In genomic region chr4:33002081-33002480, GRCm38 (mm10) we compare ENCODE assay signal across 22 mouse cellular contexts. TPM values are rescaled to one million over a fixed set of nuclear protein-coding genes. Genes with fewer than 3 reads are reported as not detected.
DNase-seq lines count a peak whose midpoint lies in the region; ATAC-seq and TF ChIP-seq lines count a peak whose summit lies in the region.
"Had no signal": no experiment of that assay in that cellular context is flagged by ENCODE, and none has a peak within 500 bp of the region (broad histone marks: within the 10 kb centered on the region; RNA-seq: fewer than 3 reads in every experiment).

No protein-coding gene starts in this region.

- H3K36me3 ChIP-seq in midbrain, embryonic 11.5 days (ENCODE audit: control insufficient read depth, insufficient read depth, low read length), result 0 out of 2 replicates have a peak, but pooled peaks cover 4% of the 10 kb centered on the region
- H3K36me3 ChIP-seq in midbrain, embryonic 13.5 days, result peaks cover 46% of the 10 kb centered on the region
- no peaks in the 10 kb centered on the region for H3K36me3 ChIP-seq in intestine, embryonic 15.5 days
- H3K36me3 ChIP-seq in intestine, embryonic 16.5 days (ENCODE audit: control insufficient read depth, insufficient read depth, low read length), result no peaks in the 10 kb centered on the region
- no peaks in the 10 kb centered on the region for H3K36me3 ChIP-seq in intestine, postnatal 0 days (ENCODE audit: control insufficient read depth, insufficient read depth)
- no peaks in the 10 kb centered on the region for H3K36me3 ChIP-seq in stomach, postnatal 0 days (ENCODE audit: control insufficient read depth, insufficient read depth, low read length)
- peaks cover 6% of the 10 kb centered on the region; the same call in 1 of the 2 replicates for H3K36me3 ChIP-seq in limb, embryonic 10.5 days
- H3K36me3 ChIP-seq: G1E had no signal

- H3K4me1 ChIP-seq in midbrain, embryonic 11.5 days (ENCODE audit: control insufficient read depth, insufficient read depth, low read length), result no peaks in the 10 kb centered on the region
- H3K4me1 ChIP-seq in midbrain, embryonic 13.5 days (replicated peaks), result no peaks in the 10 kb centered on the region
- H3K4me1 ChIP-seq in intestine, embryonic 15.5 days (replicated peaks), result no peaks in the 10 kb centered on the region
- H3K4me1 ChIP-seq in intestine, embryonic 16.5 days (ENCODE audit: control insufficient read depth, insufficient read depth, low read length), result no peaks in the 10 kb centered on the region
- no peaks in the 10 kb centered on the region for H3K4me1 ChIP-seq in intestine, postnatal 0 days (replicated peaks; ENCODE audit: control insufficient read depth, insufficient read depth, low read length)
- no peaks in the 10 kb centered on the region for H3K4me1 ChIP-seq in stomach, postnatal 0 days (replicated peaks; ENCODE audit: control insufficient read depth, insufficient read depth)
- H3K4me1 ChIP-seq in limb, embryonic 10.5 days, result no peaks in the 10 kb centered on the region

- H3K9ac ChIP-seq in midbrain, embryonic 11.5 days (ENCODE audit: low read length), result no peak overlapping the region
- H3K9ac ChIP-seq in midbrain, embryonic 13.5 days (replicated peaks), result no peak overlapping the region
- H3K9ac ChIP-seq in intestine, embryonic 15.5 days, result no peak overlapping the region
- no peak overlapping the region for H3K9ac ChIP-seq in intestine, embryonic 16.5 days (ENCODE audit: low read depth, low read length)
- no peak overlapping the region for H3K9ac ChIP-seq in intestine, postnatal 0 days (ENCODE audit: low read depth, low read length)
- no peak overlapping the region for H3K9ac ChIP-seq in stomach, postnatal 0 days (ENCODE audit: low read length)

- no peak overlapping the region for H3K4me3 ChIP-seq in midbrain, embryonic 11.5 days (ENCODE audit: low read depth, low read length)
- no peak overlapping the region for H3K4me3 ChIP-seq in midbrain, embryonic 13.5 days (replicated peaks)
- H3K4me3 ChIP-seq in intestine, embryonic 15.5 days (replicated peaks), result no peak overlapping the region
- no peak overlapping the region for H3K4me3 ChIP-seq in intestine, embryonic 16.5 days (ENCODE audit: low read length)
- no peak overlapping the region for H3K4me3 ChIP-seq in intestine, postnatal 0 days (ENCODE audit: low read depth, low read length)
- no peak overlapping the region for H3K4me3 ChIP-seq in stomach, postnatal 0 days (ENCODE audit: low read depth, low read length)
- H3K4me3 ChIP-seq in limb, embryonic 10.5 days, result no peak overlapping the region

- no peaks in the 10 kb centered on the region for H3K27me3 ChIP-seq in midbrain, embryonic 11.5 days (ENCODE audit: control insufficient read depth, insufficient read depth, low read length)
- H3K27me3 ChIP-seq in midbrain, embryonic 13.5 days, result no peaks in the 10 kb centered on the region
- H3K27me3 ChIP-seq in intestine, embryonic 15.5 days (replicated peaks), result no peaks in the 10 kb centered on the region
- H3K27me3 ChIP-seq in intestine, embryonic 16.5 days (replicated peaks; ENCODE audit: control insufficient read depth, insufficient read depth, low read length), result no peaks in the 10 kb centered on the region
- no peaks in the 10 kb centered on the region for H3K27me3 ChIP-seq in intestine, postnatal 0 days (replicated peaks; ENCODE audit: control insufficient read depth, insufficient read depth, low read length)
- H3K27me3 ChIP-seq in stomach, postnatal 0 days (ENCODE audit: control insufficient read depth, insufficient read depth, low read length), result no peaks in the 10 kb centered on the region
- H3K27me3 ChIP-seq in limb, embryonic 10.5 days (ENCODE audit: low read depth, poor library complexity, severe bottlenecking), result no peaks in the 10 kb centered on the region
- H3K27me3 ChIP-seq: CH12.LX, Patski had no signal

- no peak for ATAC-seq in midbrain, embryonic 11.5 days (ENCODE audit: low FRiP score)
- no peak for ATAC-seq in midbrain, embryonic 13.5 days
- ATAC-seq in intestine, embryonic 15.5 days, result peak; percentile 65
- peak; percentile 65 for ATAC-seq in intestine, embryonic 16.5 days
- 0 out of 2 replicates have a peak, but pooled peaks have one; percentile 34 for ATAC-seq in intestine, postnatal 0 days
- ATAC-seq in stomach, postnatal 0 days (ENCODE audit: low FRiP score, low TSS enrichment), result no peak
- ATAC-seq: activated CD4-positive, CD25-positive, alpha-beta regulatory T cell, adult 4 months; CD4-positive, CD25-positive, alpha-beta regulatory T cell, adult 4 months; Patski had no signal

- WGBS in midbrain, embryonic 11.5 days, result 86% methylated on average over 3 of the region's 3 CpGs
- 95% methylated on average over 3 of the region's 3 CpGs for WGBS in midbrain, embryonic 13.5 days
- 64% methylated on average over 3 of the region's 3 CpGs for WGBS in intestine, embryonic 15.5 days
- WGBS in intestine, embryonic 16.5 days, result 57% methylated on average over 3 of the region's 3 CpGs
- 38% methylated on average over 3 of the region's 3 CpGs for WGBS in intestine, postnatal 0 days
- WGBS in stomach, postnatal 0 days, result 65% methylated on average over 3 of the region's 3 CpGs
- 89% methylated on average over 3 of the region's 3 CpGs for WGBS in limb, embryonic 10.5 days

- no peak overlapping the region for H3K27ac ChIP-seq in midbrain, embryonic 11.5 days (ENCODE audit: low read depth, low read length)
- H3K27ac ChIP-seq in midbrain, embryonic 13.5 days, result no peak overlapping the region
- H3K27ac ChIP-seq in intestine, embryonic 15.5 days, result no peak overlapping the region
- peak overlapping the region; percentile 45; the same call in 1 of the 2 replicates for H3K27ac ChIP-seq in intestine, embryonic 16.5 days (ENCODE audit: low read length)
- no peak overlapping the region for H3K27ac ChIP-seq in intestine, postnatal 0 days (ENCODE audit: low read depth, low read length)
- no peak overlapping the region for H3K27ac ChIP-seq in stomach, postnatal 0 days (replicated peaks)
- H3K27ac ChIP-seq in limb, embryonic 10.5 days, result no peak overlapping the region

- peak; percentile 74 for DNase-seq in midbrain, embryonic 11.5 days (ENCODE audit: low spot score, missing footprints)
- DNase-seq in stomach, postnatal 0 days (ENCODE audit: low spot score), result no peak
- DNase-seq in yolk sac, embryonic 10.5 days (ENCODE audit: low spot score), result no peak
- no peak for DNase-seq in limb, embryonic 10.5 days (ENCODE audit: low spot score)
- DNase-seq: adrenal gland, adult 2 months; adrenal gland, adult 8-10 months; adrenal gland, postnatal 10 days; adrenal gland, postnatal 14 days; adrenal gland, postnatal 25 days; adrenal gland, postnatal 36 days; B cell, adult 2 months; cerebellum, adult 11 months; cerebellum, adult 11-12 months had no signal

- no peaks in the 10 kb centered on the region for H3K9me3 ChIP-seq in midbrain, embryonic 11.5 days (ENCODE audit: control insufficient read depth, low read length)
- no peaks in the 10 kb centered on the region for H3K9me3 ChIP-seq in midbrain, embryonic 13.5 days
- no peaks in the 10 kb centered on the region for H3K9me3 ChIP-seq in intestine, embryonic 15.5 days
- H3K9me3 ChIP-seq in intestine, embryonic 16.5 days (ENCODE audit: control insufficient read depth, low read length), result no peaks in the 10 kb centered on the region
- H3K9me3 ChIP-seq in intestine, postnatal 0 days (ENCODE audit: control insufficient read depth), result no peaks in the 10 kb centered on the region
- H3K9me3 ChIP-seq in stomach, postnatal 0 days (ENCODE audit: control insufficient read depth, low read length), result no peaks in the 10 kb centered on the region
- no peaks in the 10 kb centered on the region for H3K9me3 ChIP-seq in limb, embryonic 10.5 days (replicated peaks)
- H3K9me3 ChIP-seq: G1E had no signal

- TF ChIP-seq CTCF in intestine, postnatal 0 days (IDR thresholded peaks at IDR 0.05; ENCODE audit: low read depth), result no peak
- TF ChIP-seq CTCF in stomach, postnatal 0 days (IDR thresholded peaks at IDR 0.05; ENCODE audit: low read depth), result no peak

- no peak overlapping the region for H3K4me2 ChIP-seq in midbrain, embryonic 11.5 days
- H3K4me2 ChIP-seq in midbrain, embryonic 13.5 days (replicated peaks), result no peak overlapping the region
- H3K4me2 ChIP-seq in intestine, embryonic 15.5 days (replicated peaks), result no peak overlapping the region
- H3K4me2 ChIP-seq in intestine, embryonic 16.5 days (ENCODE audit: low read depth, low read length), result no peak overlapping the region
- no peak overlapping the region for H3K4me2 ChIP-seq in intestine, postnatal 0 days (replicated peaks; ENCODE audit: low read depth)
- no peak overlapping the region for H3K4me2 ChIP-seq in stomach, postnatal 0 days (replicated peaks; ENCODE audit: low read depth)

- TF ChIP-seq EP300 in stomach, postnatal 0 days (optimal IDR thresholded peaks at IDR 0.05), result no peak

RNA-seq across cellular contexts. Expression of gene Rragd, which starts 19.2 kb away (rescaled TPM):
- 32.9 and 34.9 TPM in 2 replicates for polyA plus RNA-seq in midbrain, embryonic 11.5 days (2014; fragmentation: Nextera tagmentation; extraction: Ambion mirVana)
- 32.2 and 32.3 TPM in 2 replicates for polyA plus RNA-seq in midbrain, embryonic 13.5 days (2015; fragmentation: Nextera tagmentation; extraction: Ambion mirVana)
- 23.4 and 24.3 TPM in 2 replicates for polyA plus RNA-seq in intestine, embryonic 15.5 days (2015; fragmentation: Nextera tagmentation; extraction: Ambion mirVana)
- polyA plus RNA-seq in intestine, embryonic 16.5 days (2015; fragmentation: Nextera tagmentation; extraction: Ambion mirVana), result 28.0 and 30.1 TPM in 2 replicates
- 51.9 and 56.4 TPM in 2 replicates for polyA plus RNA-seq in intestine, postnatal 0 days (2015; fragmentation: Nextera tagmentation; extraction: Ambion mirVana)
- 1.7 and 2.8 TPM in 2 replicates for polyA plus RNA-seq in stomach, postnatal 0 days (2015; fragmentation: Nextera tagmentation; extraction: Ambion mirVana)
- 17.0 and 21.2 TPM in 2 replicates for polyA plus RNA-seq in limb, embryonic 10.5 days (2016; fragmentation: Nextera tagmentation; extraction: Ambion mirVana)

RNA-seq across cellular contexts. Expression of gene Ube2j1, which starts 29.1 kb away (rescaled TPM):
- polyA plus RNA-seq in midbrain, embryonic 11.5 days (2014; fragmentation: Nextera tagmentation; extraction: Ambion mirVana), result 59.6 and 62.8 TPM in 2 replicates
- 49.0 and 51.1 TPM in 2 replicates for polyA plus RNA-seq in midbrain, embryonic 13.5 days (2015; fragmentation: Nextera tagmentation; extraction: Ambion mirVana)
- 41.9 and 46.4 TPM in 2 replicates for polyA plus RNA-seq in intestine, embryonic 15.5 days (2015; fragmentation: Nextera tagmentation; extraction: Ambion mirVana)
- 43.0 and 44.9 TPM in 2 replicates for polyA plus RNA-seq in intestine, embryonic 16.5 days (2015; fragmentation: Nextera tagmentation; extraction: Ambion mirVana)
- polyA plus RNA-seq in intestine, postnatal 0 days (2015; fragmentation: Nextera tagmentation; extraction: Ambion mirVana), result 33.3 and 36.8 TPM in 2 replicates
- polyA plus RNA-seq in stomach, postnatal 0 days (2015; fragmentation: Nextera tagmentation; extraction: Ambion mirVana), result 35.1 TPM in 2 replicates
- 38.3 and 38.7 TPM in 2 replicates for polyA plus RNA-seq in limb, embryonic 10.5 days (2016; fragmentation: Nextera tagmentation; extraction: Ambion mirVana)

RNA-seq across cellular contexts. Expression of gene Ankrd6, which starts 51.4 kb away (rescaled TPM):
- 33.2 and 37.3 TPM in 2 replicates for polyA plus RNA-seq in midbrain, embryonic 11.5 days (2014; fragmentation: Nextera tagmentation; extraction: Ambion mirVana)
- polyA plus RNA-seq in midbrain, embryonic 13.5 days (2015; fragmentation: Nextera tagmentation; extraction: Ambion mirVana), result 30.4 and 32.2 TPM in 2 replicates
- polyA plus RNA-seq in intestine, embryonic 15.5 days (2015; fragmentation: Nextera tagmentation; extraction: Ambion mirVana), result 4.0 and 4.1 TPM in 2 replicates
- 2.8 and 2.9 TPM in 2 replicates for polyA plus RNA-seq in intestine, embryonic 16.5 days (2015; fragmentation: Nextera tagmentation; extraction: Ambion mirVana)
- polyA plus RNA-seq in intestine, postnatal 0 days (2015; fragmentation: Nextera tagmentation; extraction: Ambion mirVana), result 1.3 and 1.6 TPM in 2 replicates
- polyA plus RNA-seq in stomach, postnatal 0 days (2015; fragmentation: Nextera tagmentation; extraction: Ambion mirVana), result 2.2 and 2.3 TPM in 2 replicates
- 8.4 and 9.6 TPM in 2 replicates for polyA plus RNA-seq in limb, embryonic 10.5 days (2016; fragmentation: Nextera tagmentation; extraction: Ambion mirVana)

Comparison
In these comparisons a context has a peak if more than half of its experiments do, and no peak if none do; other contexts are left out.
1. ATAC-seq: peak in intestine, embryonic 15.5 days (single experiment), intestine, embryonic 16.5 days (single experiment) and intestine, postnatal 0 days (single experiment); none in midbrain, embryonic 11.5 days (single experiment), midbrain, embryonic 13.5 days (single experiment) and stomach, postnatal 0 days (single experiment).